Mouse (Mus musculus): ENCODE data around the gene Lpar1. TPM values are rescaled to one million over a fixed set of nuclear protein-coding genes. Genes with fewer than 3 reads are reported as not detected.
A peak's percentile ranks its signal among the peaks of the same experiment; 100 is the strongest.

The Lpar1 gene
- polyA plus RNA-seq, 2 experiments = 90.8 to 161 TPM

- H3K27me3 ChIP-seq (ENCODE audit: control insufficient read depth, insufficient read depth, low read length) = no peaks in the 10 kb centered on the region
- no peak overlapping the region for H3K27ac ChIP-seq (replicated peaks; ENCODE audit: low read depth, low read length)
- ATAC-seq (ENCODE audit: low FRiP score, low read depth) (no peak), DNase-seq (ENCODE audit: low spot score) (no peak)
- H3K9me3 ChIP-seq (ENCODE audit: control insufficient read depth, low read length) = no peaks in the 10 kb centered on the region
- H3K4me2 ChIP-seq (replicated peaks; ENCODE audit: low read depth, low read length, severe bottlenecking) = no peak overlapping the region
- H3K9ac ChIP-seq (ENCODE audit: low read depth, low read length, severe bottlenecking) = no peak overlapping the region
- TF ChIP-seq POLR2A (IDR thresholded peaks at IDR 0.05; ENCODE audit: borderline replicate concordance, extremely low read depth, insufficient read depth, insufficient read length) = no peak
- peaks cover 60% of the 10 kb centered on the region for H3K36me3 ChIP-seq (ENCODE audit: control insufficient read depth, insufficient read depth, low read length)
- H3K4me3 ChIP-seq (replicated peaks; ENCODE audit: low read length) = no peak overlapping the region
- WGBS = 77% methylated on average over 3 of the region's 3 CpGs
- 0 out of 2 replicates have a peak, but pooled peaks cover 21% of the 10 kb centered on the region for H3K4me1 ChIP-seq (ENCODE audit: control insufficient read depth, insufficient read depth, low read length)
Measured at GRCm38 (mm10) chr4:58540841-58541240, 12.9 kb downstream of the Lpar1 start.

- 62% methylated on average over 8 of the region's 8 CpGs for WGBS
- no peak for ATAC-seq (ENCODE audit: low FRiP score, low read depth)
- no peak overlapping the region for H3K9ac ChIP-seq (ENCODE audit: low read depth, low read length, severe bottlenecking)
- peaks cover 25% of the 10 kb centered on the region for H3K4me1 ChIP-seq (ENCODE audit: control insufficient read depth, insufficient read depth, low read length)
- no peaks in the 10 kb centered on the region for H3K27me3 ChIP-seq (ENCODE audit: control insufficient read depth, insufficient read depth, low read length)
- DNase-seq (ENCODE audit: low spot score) = no peak
- no peak overlapping the region for H3K4me2 ChIP-seq (replicated peaks; ENCODE audit: low read depth, low read length, severe bottlenecking)
- H3K27ac ChIP-seq (replicated peaks; ENCODE audit: low read depth, low read length) = no peak overlapping the region
- no peaks in the 10 kb centered on the region for H3K9me3 ChIP-seq (ENCODE audit: control insufficient read depth, low read length)
- no peak overlapping the region for H3K4me3 ChIP-seq (replicated peaks; ENCODE audit: low read length)
- TF ChIP-seq POLR2A (IDR thresholded peaks at IDR 0.05; ENCODE audit: borderline replicate concordance, extremely low read depth, insufficient read depth, insufficient read length) = no peak
- H3K36me3 ChIP-seq (ENCODE audit: control insufficient read depth, insufficient read depth, low read length) = peaks cover 55% of the 10 kb centered on the region
Measured at GRCm38 (mm10) chr4:58540385-58540784, 13.3 kb downstream of the Lpar1 start.

GRCm38 (mm10) chr4:58538696-58539095, 15.0 kb downstream of the Lpar1 start:
- DNase-seq (ENCODE audit: low spot score) = no peak
- Histone ChIP-seq H3K9ac (ENCODE audit: low read depth, low read length, severe bottlenecking) (no peak overlapping the region), H3K27me3 (ENCODE audit: control insufficient read depth, insufficient read depth, low read length) (no peaks in the 10 kb centered on the region), H3K4me2 (replicated peaks; ENCODE audit: low read depth, low read length, severe bottlenecking) (no peak overlapping the region), H3K36me3 (ENCODE audit: control insufficient read depth, insufficient read depth, low read length) (peaks cover 40% of the 10 kb centered on the region), H3K4me3 (replicated peaks; ENCODE audit: low read length) (no peak overlapping the region), H3K27ac (replicated peaks; ENCODE audit: low read depth, low read length) (no peak overlapping the region), H3K9me3 (ENCODE audit: control insufficient read depth, low read length) (no peaks in the 10 kb centered on the region), H3K4me1 (ENCODE audit: control insufficient read depth, insufficient read depth, low read length) (peaks cover 34% of the 10 kb centered on the region)
- ATAC-seq (ENCODE audit: low FRiP score, low read depth) = no peak
- no peak for TF ChIP-seq POLR2A (IDR thresholded peaks at IDR 0.05; ENCODE audit: borderline replicate concordance, extremely low read depth, insufficient read depth, insufficient read length)
- 70% methylated on average over 3 of the region's 3 CpGs for WGBS

- peaks cover 44% of the 10 kb centered on the region for H3K4me1 ChIP-seq (ENCODE audit: control insufficient read depth, insufficient read depth, low read length)
- H3K27ac ChIP-seq (replicated peaks; ENCODE audit: low read depth, low read length) = no peak overlapping the region
- DNase-seq (ENCODE audit: low spot score) (no peak), ATAC-seq (ENCODE audit: low FRiP score, low read depth) (no peak)
- no peaks in the 10 kb centered on the region for H3K27me3 ChIP-seq (ENCODE audit: control insufficient read depth, insufficient read depth, low read length)
- WGBS = 88% methylated on average over 6 of the region's 6 CpGs
- no peak overlapping the region for H3K4me2 ChIP-seq (replicated peaks; ENCODE audit: low read depth, low read length, severe bottlenecking)
- no peak for TF ChIP-seq POLR2A (IDR thresholded peaks at IDR 0.05; ENCODE audit: borderline replicate concordance, extremely low read depth, insufficient read depth, insufficient read length)
- no peaks in the 10 kb centered on the region for H3K9me3 ChIP-seq (ENCODE audit: control insufficient read depth, low read length)
- H3K9ac ChIP-seq (ENCODE audit: low read depth, low read length, severe bottlenecking) = no peak overlapping the region
- H3K36me3 ChIP-seq (ENCODE audit: control insufficient read depth, insufficient read depth, low read length) = peaks cover 21% of the 10 kb centered on the region
- H3K4me3 ChIP-seq (replicated peaks; ENCODE audit: low read length) = no peak overlapping the region
Measured at GRCm38 (mm10) chr4:58535754-58536153, 17.9 kb downstream of the Lpar1 start.

GRCm38 (mm10) chr4:58534726-58535350, 18.9 kb downstream of the Lpar1 start:
- DNase-seq (ENCODE audit: low spot score) = peak; percentile 56
- Histone ChIP-seq H3K4me1 (ENCODE audit: control insufficient read depth, insufficient read depth, low read length) (peaks cover 49% of the 10 kb centered on the region), H3K27ac (replicated peaks; ENCODE audit: low read depth, low read length) (no peak overlapping the region), H3K27me3 (ENCODE audit: control insufficient read depth, insufficient read depth, low read length) (no peaks in the 10 kb centered on the region), H3K36me3 (ENCODE audit: control insufficient read depth, insufficient read depth, low read length) (peaks cover 16% of the 10 kb centered on the region), H3K4me2 (replicated peaks; ENCODE audit: low read depth, low read length, severe bottlenecking) (no peak overlapping the region), H3K9ac (ENCODE audit: low read depth, low read length, severe bottlenecking) (no peak overlapping the region), H3K9me3 (ENCODE audit: control insufficient read depth, low read length) (no peaks in the 10 kb centered on the region), H3K4me3 (replicated peaks; ENCODE audit: low read length) (no peak overlapping the region)
- TF ChIP-seq POLR2A (IDR thresholded peaks at IDR 0.05; ENCODE audit: borderline replicate concordance, extremely low read depth, insufficient read depth, insufficient read length) = no peak
- WGBS = 69% methylated on average over 15 of the region's 15 CpGs
- ATAC-seq (ENCODE audit: low FRiP score, low read depth) = no peak
